Mouse (Mus musculus) embryonic facial prominence, embryonic 15.5 days (tissue): ENCODE results near the gene Pex7. TPM values are rescaled to one million over a fixed set of nuclear protein-coding genes. Genes with fewer than 3 reads are reported as not detected.

Experiments
- ATAC-seq: fragments of 200-750 bp; cut with Nextera tagmentation; 2 replicates; pipeline ENCODE4 v1.8.0; 2017; ENCODE audit warnings: low read depth, moderate TSS enrichment; ENCODE audit not compliant: insufficient number of reproducible peaks, low FRiP score, low TSS enrichment
- H3K27ac ChIP-seq: fragments of 300-500 bp; sonication (generic); replicated peaks from 2 replicates; pipeline ENCODE4 v1.5.1; 2015; ENCODE audit warnings: mild to moderate bottlenecking, inconsistent platforms
- H3K27me3 ChIP-seq: fragments of 300-500 bp; sonication (generic); 2 replicates; pipeline ENCODE4 v1.6.1; 2015; ENCODE audit warnings: inconsistent platforms
- H3K36me3 ChIP-seq: fragments of 300-500 bp; sonication (generic); 2 replicates; pipeline ENCODE4 v1.6.1; 2015; ENCODE audit warnings: mild to moderate bottlenecking, inconsistent platforms
- H3K4me1 ChIP-seq: fragments of 300-500 bp; sonication (generic); 2 replicates; pipeline ENCODE4 v1.6.1; 2015; ENCODE audit warnings: inconsistent platforms
- H3K4me2 ChIP-seq: fragments of 300-500 bp; sonication (generic); replicated peaks from 2 replicates; pipeline ENCODE4 v1.6.1; 2015; ENCODE audit warnings: mild to moderate bottlenecking, inconsistent platforms
- H3K4me3 ChIP-seq: fragments of 300-500 bp; sonication (generic); replicated peaks from 2 replicates; pipeline ENCODE4 v1.5.1; 2015; ENCODE audit warnings: mild to moderate bottlenecking, inconsistent platforms
- H3K9ac ChIP-seq: fragments of 300-500 bp; sonication (generic); 2 replicates; pipeline ENCODE4 v1.6.1; 2015; ENCODE audit warnings: inconsistent platforms
- H3K9me3 ChIP-seq: fragments of 300-500 bp; sonication (generic); replicated peaks from 2 replicates; pipeline ENCODE4 v1.6.1; 2016; ENCODE audit warnings: inconsistent platforms
- WGBS: fragments of 180-500 bp; shearing (Covaris S2); methylation state at CpG from one replicate; pipeline ENCODE4 v1.1.7; 2015; 5-methylcytosine and 5-hydroxymethylcytosine counted together
- polyA plus RNA-seq: library from polyadenylated mRNA; unstranded; fragments of >200 nt; fragmentation: Nextera tagmentation; extraction: Ambion mirVana; gene quantifications from 2 replicates; pipeline ENCODE4 v1.2.1, GENCODE M21; 2015

Gene Pex7
- polyA plus RNA-seq, 1 experiment from 2014 or later = 30.3 TPM

- H3K36me3 ChIP-seq = no peaks in the 10 kb centered on the region
- 63% methylated on average over 8 of the region's 8 CpGs for WGBS
- H3K9ac ChIP-seq = no peak overlapping the region
- H3K27me3 ChIP-seq = no peaks in the 10 kb centered on the region
- H3K9me3 ChIP-seq = no peaks in the 10 kb centered on the region
- H3K4me3 ChIP-seq = no peak overlapping the region
- no peak overlapping the region for H3K4me2 ChIP-seq
- H3K4me1 ChIP-seq = no peaks in the 10 kb centered on the region
- no peak overlapping the region for H3K27ac ChIP-seq
- ATAC-seq = no peak
Measured at GRCm38 (mm10) chr10:19835887-19836710, 71.4 kb downstream of the Pex7 start.

GRCm38 (mm10) chr10:19834222-19834621, 73.3 kb downstream of the Pex7 start:
- H3K9ac ChIP-seq = no peak overlapping the region

DNA sequence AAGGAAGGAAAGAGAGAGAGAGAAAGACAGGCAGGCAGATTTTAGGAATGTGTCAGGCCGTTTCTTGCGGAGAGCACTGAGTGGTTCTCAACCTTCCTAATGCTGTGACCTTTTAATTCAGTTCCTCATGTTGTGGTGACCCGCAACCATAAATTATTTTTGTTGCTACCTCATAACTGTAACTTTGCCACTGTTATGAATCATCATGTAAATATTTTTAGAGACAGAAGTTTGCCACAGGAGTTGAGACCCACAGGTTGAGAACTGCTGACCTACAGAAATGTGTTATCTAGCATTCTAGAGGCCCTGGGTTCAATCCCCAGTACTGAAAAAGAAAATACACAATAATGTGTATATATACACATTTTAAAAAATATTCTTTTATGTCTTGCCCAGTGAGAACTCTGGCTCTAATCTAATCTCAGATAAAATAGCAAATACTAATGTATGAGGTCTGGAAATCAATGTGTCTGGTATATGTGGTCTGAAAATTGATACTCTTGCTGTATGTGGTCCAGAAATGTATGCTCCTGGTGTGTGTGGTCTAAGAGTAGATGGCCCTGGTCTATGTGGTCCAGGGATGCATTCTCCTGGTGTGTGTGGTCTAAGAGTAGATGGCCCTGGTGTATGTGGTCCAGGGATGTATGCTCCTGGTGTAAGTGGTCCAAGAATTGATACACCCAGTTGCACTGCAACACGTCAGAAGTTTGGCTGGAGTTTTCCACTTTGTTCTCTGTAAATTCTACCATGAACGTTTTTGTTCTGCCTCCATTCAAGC, 76.2 kb downstream of the Pex7 start:
- no peaks in the 10 kb centered on the region for H3K27me3 ChIP-seq
- no peak overlapping the region for H3K4me2 ChIP-seq
- H3K36me3 ChIP-seq = no peaks in the 10 kb centered on the region
- WGBS = 71% methylated on average over 5 of the region's 5 CpGs
- H3K9me3 ChIP-seq = no peaks in the 10 kb centered on the region
- no peak overlapping the region for H3K4me3 ChIP-seq
- no peaks in the 10 kb centered on the region for H3K4me1 ChIP-seq
- H3K9ac ChIP-seq = no peak overlapping the region
- no peak overlapping the region for H3K27ac ChIP-seq
- ATAC-seq = peak; percentile 65; the same call in 1 of the 2 replicates

More at GRCm38 (mm10) chr10:19834222-19834621, 73.3 kb downstream of the Pex7 start:
- Histone ChIP-seq H3K27me3 (no peaks in the 10 kb centered on the region), H3K4me1 (no peaks in the 10 kb centered on the region), H3K27ac (no peak overlapping the region), H3K4me3 (no peak overlapping the region), H3K9me3 (no peaks in the 10 kb centered on the region), H3K36me3 (no peaks in the 10 kb centered on the region), H3K4me2 (no peak overlapping the region)
- 95% methylated on average over 6 of the region's 6 CpGs for WGBS
- no peak for ATAC-seq

GRCm38 (mm10) chr10:19820986-19821385, 86.5 kb downstream of the Pex7 start:
- 56% methylated on average over 3 of the region's 3 CpGs for WGBS
- no peaks in the 10 kb centered on the region for H3K9me3 ChIP-seq
- H3K4me3 ChIP-seq = no peak overlapping the region

GRCm38 (mm10) chr10:19818723-19819355, 88.7 kb downstream of the Pex7 start:
- no peak overlapping the region for H3K4me3 ChIP-seq
- H3K27me3 ChIP-seq = no peaks in the 10 kb centered on the region
- no peak overlapping the region for H3K27ac ChIP-seq
- no peak overlapping the region for H3K9ac ChIP-seq
- no peak for ATAC-seq
- H3K9me3 ChIP-seq = no peaks in the 10 kb centered on the region
- WGBS = 49% methylated on average over 16 of the region's 16 CpGs
- no peaks in the 10 kb centered on the region for H3K4me1 ChIP-seq
- H3K4me2 ChIP-seq = no peak overlapping the region
- H3K36me3 ChIP-seq = no peaks in the 10 kb centered on the region

More at GRCm38 (mm10) chr10:19820986-19821385, 86.5 kb downstream of the Pex7 start:
- H3K4me2 ChIP-seq = no peak overlapping the region
- no peaks in the 10 kb centered on the region for H3K27me3 ChIP-seq
- no peak overlapping the region for H3K27ac ChIP-seq
- H3K4me1 ChIP-seq = no peaks in the 10 kb centered on the region
- H3K9ac ChIP-seq = no peak overlapping the region
- ATAC-seq = no peak
- no peaks in the 10 kb centered on the region for H3K36me3 ChIP-seq

DNA sequence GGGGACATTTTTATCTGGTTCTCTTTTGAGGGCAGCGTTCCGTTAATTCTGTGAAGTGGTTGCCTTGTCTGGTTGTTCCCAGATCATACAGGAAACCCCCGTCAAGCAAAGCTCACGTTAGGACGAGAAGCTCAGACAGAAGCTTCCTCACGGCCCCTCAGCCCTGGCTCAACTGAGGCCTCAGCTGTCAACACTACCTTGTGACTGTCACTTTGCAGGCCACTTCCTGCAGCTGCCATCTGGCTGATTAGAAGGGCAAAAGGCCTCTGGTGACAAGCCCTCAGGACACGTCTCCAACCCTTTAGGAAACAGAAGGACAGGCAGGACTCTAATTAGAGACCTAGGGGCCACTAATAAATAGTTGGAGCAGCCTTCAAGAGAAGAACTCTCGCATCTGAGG, 92.1 kb downstream of the Pex7 start:
- H3K9ac ChIP-seq = no peak overlapping the region
- H3K4me3 ChIP-seq = no peak overlapping the region
- no peaks in the 10 kb centered on the region for H3K4me1 ChIP-seq
- H3K27me3 ChIP-seq = no peaks in the 10 kb centered on the region; the same call in 1 of the 2 replicates
- ATAC-seq = no peak
- no peaks in the 10 kb centered on the region for H3K9me3 ChIP-seq
- 28% methylated on average over 8 of the region's 8 CpGs for WGBS
- no peaks in the 10 kb centered on the region for H3K36me3 ChIP-seq
- no peak overlapping the region for H3K4me2 ChIP-seq
- no peak overlapping the region for H3K27ac ChIP-seq

GRCm38 (mm10) chr10:19811436-19812172, 95.9 kb downstream of the Pex7 start:
- Histone ChIP-seq H3K27ac (no peak overlapping the region), H3K4me3 (no peak overlapping the region), H3K4me1 (no peaks in the 10 kb centered on the region), H3K9me3 (no peaks in the 10 kb centered on the region), H3K36me3 (no peaks in the 10 kb centered on the region), H3K27me3 (no peaks in the 10 kb centered on the region; the same call in 1 of the 2 replicates), H3K9ac (no peak overlapping the region), H3K4me2 (no peak overlapping the region)
- no peak for ATAC-seq
- WGBS = 59% methylated on average over 9 of the region's 9 CpGs

- Histone ChIP-seq H3K9me3 (no peaks in the 10 kb centered on the region), H3K4me2 (no peak overlapping the region), H3K27me3 (no peaks in the 10 kb centered on the region), H3K9ac (no peak overlapping the region), H3K27ac (no peak overlapping the region), H3K4me3 (no peak overlapping the region), H3K4me1 (no peaks in the 10 kb centered on the region), H3K36me3 (no peaks in the 10 kb centered on the region)
- ATAC-seq = no peak
- WGBS = 74% methylated on average over 7 of the region's 7 CpGs
Measured at GRCm38 (mm10) chr10:19804763-19805162, 102.7 kb downstream of the Pex7 start.

Other genes starting within 250 kb of the Pex7 start
- gene Il20ra, start 195.1 kb downstream of the Pex7 start, polyA plus RNA-seq = 0.56 and 0.68 TPM in 2 replicates
- 0.96 and 1.0 TPM in 2 replicates for gene Slc35d3, start 56.2 kb downstream of the Pex7 start, polyA plus RNA-seq
- 1.8 and 2.1 TPM in 2 replicates for gene Map3k5, start 26.8 kb upstream of the Pex7 start, polyA plus RNA-seq
- gene Map7, start 240.8 kb upstream of the Pex7 start, polyA plus RNA-seq = 17.5 and 18.4 TPM in 2 replicates